Mouse (Mus musculus): Measurements from ENCODE around the gene Gpkow. TPM values are rescaled to one million over a fixed set of nuclear protein-coding genes. Genes with fewer than 3 reads are reported as not detected.

Gpkow gene
- total and polyA plus RNA-seq, 3 experiments, result 23.4 to 539 (median 37.0) TPM

DNA sequence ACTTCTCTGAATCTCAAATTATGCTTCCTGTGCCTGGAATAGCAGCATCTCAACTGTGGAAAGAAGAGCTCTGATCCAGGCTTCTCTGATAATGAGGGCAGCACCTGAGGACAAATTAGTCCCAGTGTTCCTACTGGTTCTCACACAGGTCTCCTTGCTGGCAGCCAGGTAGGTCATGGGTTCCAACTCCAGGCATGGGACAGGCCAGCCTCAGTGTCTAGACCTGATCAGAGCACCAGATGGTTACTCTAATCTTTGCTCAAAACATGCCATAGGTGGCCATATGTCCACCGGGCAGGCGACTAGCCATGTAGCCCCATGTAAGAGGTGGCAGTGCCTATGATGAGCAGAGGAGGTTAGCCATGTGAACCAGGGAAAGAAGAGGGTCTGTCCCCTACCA is 8.6 kb upstream of the Gpkow start:
- Histone ChIP-seq H3K79me2 (ENCODE audit: control insufficient read depth, insufficient read depth, low read length, poor library complexity) (no peaks in the 10 kb centered on the region), H3K9ac (ENCODE audit: control insufficient read depth, low read depth, low read length, poor library complexity, severe bottlenecking) (no peak overlapping the region), H3K36me3 (ENCODE audit: control insufficient read depth in 1 of 2, insufficient read depth in 2 of 2, low read length in 2 of 2) (no peaks in the 10 kb centered on the region), H3K27me3 (ENCODE audit: control insufficient read depth in 1 of 2, insufficient read depth in 2 of 2, low read length in 2 of 2) (peaks cover 26 to 42% of the 10 kb centered on the region in 2 experiments), H3K4me1 (ENCODE audit: control insufficient read depth in 1 of 2, insufficient read depth in 2 of 2, low read length in 2 of 2) (no peaks in the 10 kb centered on the region), H3K4me3 (ENCODE audit: control insufficient read depth in 1 of 2, insufficient read depth in 1 of 2, low read depth in 2 of 2, low read length in 2 of 2) (no peak overlapping the region), H3K9me3 (replicated peaks; ENCODE audit: insufficient read depth, low read length) (no peaks in the 10 kb centered on the region), H3K27ac (ENCODE audit: control insufficient read depth, low read depth, low read length) (no peak overlapping the region)
- no peak for TF ChIP-seq MEF2A (IDR thresholded peaks at IDR 0.05; ENCODE audit: extremely low read depth, insufficient replicate concordance, low read depth, low read length, poor library complexity, severe bottlenecking)
- no peak for TF ChIP-seq MAFK (IDR thresholded peaks at IDR 0.05; ENCODE audit: borderline replicate concordance, low read depth, low read length)
- no peak for TF ChIP-seq MXI1 (IDR thresholded peaks at IDR 0.05; ENCODE audit: low read depth, low read length)
- TF ChIP-seq ZKSCAN1 (IDR thresholded peaks at IDR 0.05; ENCODE audit: low read depth, low read length), result no peak
- no peak for TF ChIP-seq USF1 (IDR thresholded peaks at IDR 0.05; ENCODE audit: low read depth, low read length)
- TF ChIP-seq SIN3A (IDR thresholded peaks at IDR 0.05; ENCODE audit: low read length), result no peak
- TF ChIP-seq UBTF (IDR thresholded peaks at IDR 0.05; ENCODE audit: borderline replicate concordance, insufficient read depth, low read depth, low read length), result no peak
- no peak for TF ChIP-seq CTCF (IDR thresholded peaks at IDR 0.05 in 2 of 3, conservative IDR thresholded peaks at IDR 0.05 in 1 of 3; ENCODE audit: control insufficient read depth in 1 of 3, insufficient read depth in 1 of 3, low read depth in 2 of 3, low read length in 3 of 3, poor library complexity in 1 of 3, severe bottlenecking in 1 of 3)
- no peak for TF ChIP-seq POLR2AphosphoS2 (IDR thresholded peaks at IDR 0.05; ENCODE audit: low read length)
- TF ChIP-seq MYC (IDR thresholded peaks at IDR 0.05; ENCODE audit: low read depth, low read length), result no peak
- TF ChIP-seq ELF1 (IDR thresholded peaks at IDR 0.05; ENCODE audit: low read depth, low read length), result no peak
- TF ChIP-seq MAZ (IDR thresholded peaks at IDR 0.05; ENCODE audit: low read depth, low read length), result no peak
- TF ChIP-seq EP300 (IDR thresholded peaks at IDR 0.05; ENCODE audit: low read depth in 1 of 2, low read length in 2 of 2), result no peak
- TF ChIP-seq GABPA (IDR thresholded peaks at IDR 0.05; ENCODE audit: low read depth, low read length), result no peak
- TF ChIP-seq NRF1 (IDR thresholded peaks at IDR 0.05; ENCODE audit: insufficient read depth, low read depth, low read length, poor library complexity, severe bottlenecking), result no peak
- DNase-seq (ENCODE audit: low read depth, low spot score), result no peak

DNA sequence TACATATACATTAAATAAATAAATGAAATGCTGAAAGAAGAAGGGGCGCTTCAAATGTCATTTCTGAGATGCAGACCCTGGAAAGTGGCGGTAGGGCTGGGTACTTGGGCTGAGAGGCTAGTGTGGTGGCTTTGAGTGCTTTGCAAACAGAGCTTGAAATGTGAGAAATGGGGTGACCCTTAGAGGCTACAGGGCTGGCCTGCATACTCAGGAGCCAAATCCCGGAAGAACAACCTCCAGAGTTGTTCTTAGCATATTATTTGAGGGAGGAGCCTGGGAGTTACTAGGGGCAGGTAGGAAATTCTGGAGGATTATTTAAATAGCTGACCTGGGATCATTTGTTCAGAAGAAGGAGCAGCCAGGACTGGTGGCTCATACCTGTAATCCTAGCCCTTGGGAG is 6.4 kb upstream of the Gpkow start:
- TF ChIP-seq CTCF (IDR thresholded peaks at IDR 0.05 in 2 of 3, conservative IDR thresholded peaks at IDR 0.05 in 1 of 3; ENCODE audit: control insufficient read depth in 1 of 3, insufficient read depth in 1 of 3, low read depth in 2 of 3, low read length in 3 of 3, poor library complexity in 1 of 3, severe bottlenecking in 1 of 3), result no peak
- no peak for TF ChIP-seq MAFK (IDR thresholded peaks at IDR 0.05; ENCODE audit: borderline replicate concordance, low read depth, low read length)
- no peak for TF ChIP-seq GABPA (IDR thresholded peaks at IDR 0.05; ENCODE audit: low read depth, low read length)
- DNase-seq (ENCODE audit: low read depth, low spot score), result no peak

More for the DNA sequence above, 6.4 kb upstream of the Gpkow start:
- H3K27me3 ChIP-seq (ENCODE audit: control insufficient read depth in 1 of 2, insufficient read depth in 2 of 2, low read length in 2 of 2), result peaks cover 24 to 31% of the 10 kb centered on the region in 2 experiments
- no peak overlapping the region for H3K9ac ChIP-seq (ENCODE audit: control insufficient read depth, low read depth, low read length, poor library complexity, severe bottlenecking)
- H3K4me1 ChIP-seq (ENCODE audit: control insufficient read depth in 1 of 2, insufficient read depth in 2 of 2, low read length in 2 of 2), result no peaks in the 10 kb centered on the region
- H3K9me3 ChIP-seq (replicated peaks; ENCODE audit: insufficient read depth, low read length), result no peaks in the 10 kb centered on the region
- no peak overlapping the region for H3K27ac ChIP-seq (ENCODE audit: control insufficient read depth, low read depth, low read length)
- H3K4me3 ChIP-seq (ENCODE audit: control insufficient read depth in 1 of 2, insufficient read depth in 1 of 2, low read depth in 2 of 2, low read length in 2 of 2), result no peak overlapping the region
- H3K79me2 ChIP-seq (ENCODE audit: control insufficient read depth, insufficient read depth, low read length, poor library complexity), result no peaks in the 10 kb centered on the region
- no peaks in the 10 kb centered on the region for H3K36me3 ChIP-seq (ENCODE audit: control insufficient read depth in 1 of 2, insufficient read depth in 2 of 2, low read length in 2 of 2)

Measured in MEL (cell line).